Mouse (Mus musculus) brain, embryonic 14.5 days (tissue): Measurements from ENCODE around the gene Ccdc9.

Experiments used
- CTCF ChIP-seq: fragments of 200-500 bp; IDR thresholded peaks from 2 replicates; pipeline ENCODE4 v1.5.1; 2012; ENCODE audit warnings: inconsistent platforms, mild to moderate bottlenecking, moderate library complexity, borderline replicate concordance; ENCODE audit not compliant: insufficient read depth, insufficient read length; ENCODE audit errors: extremely low read depth
- POLR2A ChIP-seq: fragments of 200-500 bp; IDR thresholded peaks from 2 replicates; pipeline ENCODE4 v1.6.1; 2012; ENCODE audit warnings: mild to moderate bottlenecking, inconsistent platforms, borderline replicate concordance; ENCODE audit not compliant: poor library complexity, insufficient read depth, insufficient read length, severe bottlenecking; ENCODE audit errors: extremely low read depth

GRCm38 (mm10) chr7:16299419-16300035 is 12.9 kb upstream of the Ccdc9 start:
- no peak for TF ChIP-seq CTCF
- peak; percentile 39; the same call in 1 of the 2 replicates for TF ChIP-seq POLR2A
